Mouse (Mus musculus) embryonic fibroblast, embryonic 13.5 days (primary cell): ENCODE results near the gene Dvl2. TPM values are rescaled to one million over a fixed set of nuclear protein-coding genes. Genes with fewer than 3 reads are reported as not detected.

Source experiments
- H3K27ac ChIP-seq: 2 replicates; pipeline ENCODE4 v1.5.1; 2012; ENCODE audit warnings: low read length, control low read depth, inconsistent platforms; ENCODE audit not compliant: insufficient read depth
- H3K4me1 ChIP-seq: 2 replicates; pipeline ENCODE4 v1.6.1; 2011; ENCODE audit warnings: low read length; ENCODE audit not compliant: control insufficient read depth, insufficient read depth
- H3K4me3 ChIP-seq: 2 replicates; pipeline ENCODE4 v1.5.1; 2011; ENCODE audit warnings: mild to moderate bottlenecking, control low read depth, low read length; ENCODE audit not compliant: insufficient read depth
- CTCF ChIP-seq: IDR thresholded peaks from 2 replicates; pipeline ENCODE4 v1.5.1; 2011; ENCODE audit warnings: mild to moderate bottlenecking, control low read depth, low read length, moderate library complexity, borderline replicate concordance; ENCODE audit not compliant: insufficient read depth
- POLR2A ChIP-seq: IDR thresholded peaks from 2 replicates; pipeline ENCODE4 v1.6.1; 2011; ENCODE audit warnings: low read depth, mild to moderate bottlenecking, control low read depth, low read length, moderate library complexity
- polyA plus RNA-seq: library from polyadenylated mRNA; stranded (reverse); fragments of >200 nt; gene quantifications from 2 replicates; pipeline ENCODE4 v1.2.4, GENCODE M21; 2011; ENCODE audit warnings: low read depth; ENCODE audit not compliant: missing spikeins, insufficient read length

The Dvl2 gene
- polyA plus RNA-seq, 1 experiment, result 32.1 TPM

- no peak for TF ChIP-seq POLR2A
- no peak for TF ChIP-seq CTCF
- H3K27ac ChIP-seq, result no peak overlapping the region
- no peaks in the 10 kb centered on the region for H3K4me1 ChIP-seq
- no peak overlapping the region for H3K4me3 ChIP-seq
Measured at GRCm38 (mm10) chr11:70059930-70060329, 59.5 kb downstream of the Dvl2 start.

Other genes starting within 250 kb of the Dvl2 start
- 82.6 and 90.9 TPM in 2 replicates for gene Polr2a, start 242.0 kb upstream of the Dvl2 start, polyA plus RNA-seq
- gene Slc35g3, start 238.6 kb upstream of the Dvl2 start, polyA plus RNA-seq, result not detected in 2 replicates
- gene Zbtb4, start 234.7 kb upstream of the Dvl2 start, polyA plus RNA-seq, result 22.6 and 28.5 TPM in 2 replicates
- 4.6 and 7.2 TPM in 2 replicates for gene Chrnb1, start 204.7 kb upstream of the Dvl2 start, polyA plus RNA-seq
- 1.1 and 2.5 TPM in 2 replicates for gene Fgf11, start 198.7 kb upstream of the Dvl2 start, polyA plus RNA-seq
- gene Tmem102, start 195.0 kb upstream of the Dvl2 start, polyA plus RNA-seq, result not detected in 2 replicates
- gene Gm39566, start 185.3 kb upstream of the Dvl2 start, polyA plus RNA-seq, result not detected in 2 replicates
- gene Spem2, start 182.1 kb upstream of the Dvl2 start, polyA plus RNA-seq, result not detected in 2 replicates
- not detected in 2 replicates for gene Spem1, start 178.4 kb upstream of the Dvl2 start, polyA plus RNA-seq
- 33.8 and 42.0 TPM in 2 replicates for gene Nlgn2, start 162.8 kb upstream of the Dvl2 start, polyA plus RNA-seq
- 72.1 and 94.8 TPM in 2 replicates for gene Tmem256, start 162.1 kb upstream of the Dvl2 start, polyA plus RNA-seq
- gene Plscr3, start 154.2 kb upstream of the Dvl2 start, polyA plus RNA-seq, result 120 and 128 TPM in 2 replicates
- gene Tnk1, start 141.9 kb upstream of the Dvl2 start, polyA plus RNA-seq, result not detected in 2 replicates
- not detected in 2 replicates for gene Tmem95, start 122.6 kb upstream of the Dvl2 start, polyA plus RNA-seq
- 20.7 and 26.0 TPM in 2 replicates for gene Kctd11, start 119.2 kb upstream of the Dvl2 start, polyA plus RNA-seq
- gene Acap1, start 105.1 kb upstream of the Dvl2 start, polyA plus RNA-seq, result not detected in 2 replicates
- gene 2810408A11Rik, start 99.6 kb upstream of the Dvl2 start, polyA plus RNA-seq, result 3.5 and 4.9 TPM in 2 replicates
- 30.8 and 31.8 TPM in 2 replicates for gene Neurl4, start 99.5 kb upstream of the Dvl2 start, polyA plus RNA-seq
- gene Gps2, start 86.7 kb upstream of the Dvl2 start, polyA plus RNA-seq, result 24.1 and 27.8 TPM in 2 replicates
- gene Eif5a, start 78.6 kb upstream of the Dvl2 start, polyA plus RNA-seq, result 725 and 764 TPM in 2 replicates
- gene Ybx2, start 64.8 kb upstream of the Dvl2 start, polyA plus RNA-seq, result not detected in 2 replicates
- gene Slc2a4, start 52.4 kb upstream of the Dvl2 start, polyA plus RNA-seq, result 2.3 and 2.7 TPM in 2 replicates
- not detected in 2 replicates for gene Cldn7, start 35.8 kb upstream of the Dvl2 start, polyA plus RNA-seq
- gene Ctdnep1, start 19.4 kb upstream of the Dvl2 start, polyA plus RNA-seq, result 140 and 171 TPM in 2 replicates
- 68.8 and 86.1 TPM in 2 replicates for gene Elp5, start 18.1 kb upstream of the Dvl2 start, polyA plus RNA-seq
- 639 and 646 TPM in 2 replicates for gene Gabarap, start 9.5 kb upstream of the Dvl2 start, polyA plus RNA-seq
- gene Phf23, start 4.8 kb upstream of the Dvl2 start, polyA plus RNA-seq, result 78.6 and 89.1 TPM in 2 replicates
- 47.4 and 57.9 TPM in 2 replicates for gene Acadvl, start 14.8 kb downstream of the Dvl2 start, polyA plus RNA-seq
- 69.8 and 77.7 TPM in 2 replicates for gene Dlg4, start 16.3 kb downstream of the Dvl2 start, polyA plus RNA-seq
- 0.52 and 0.60 TPM in 2 replicates for gene Asgr1, start 53.5 kb downstream of the Dvl2 start, polyA plus RNA-seq
- not detected in 2 replicates for gene Asgr2, start 92.0 kb downstream of the Dvl2 start, polyA plus RNA-seq
- not detected in 2 replicates for gene Mgl2, start 129.7 kb downstream of the Dvl2 start, polyA plus RNA-seq
- not detected in 2 replicates for gene Clec10a, start 155.6 kb downstream of the Dvl2 start, polyA plus RNA-seq
- gene Slc16a11, start 212.2 kb downstream of the Dvl2 start, polyA plus RNA-seq, result 2.2 and 4.7 TPM in 2 replicates
- 2.7 and 9.3 TPM in 2 replicates for gene Slc16a13, start 220.5 kb downstream of the Dvl2 start, polyA plus RNA-seq
- 0.70 and 2.5 TPM in 2 replicates for gene Bcl6b, start 229.2 kb downstream of the Dvl2 start, polyA plus RNA-seq
- 43.2 and 55.3 TPM in 2 replicates for gene 0610010K14Rik, start 237.3 kb downstream of the Dvl2 start, polyA plus RNA-seq
- gene Gm21988, start 239.2 kb downstream of the Dvl2 start, polyA plus RNA-seq, result 2.3 and 4.5 TPM in 2 replicates
- 159 and 231 TPM in 2 replicates for gene Rnasek, start 239.2 kb downstream of the Dvl2 start, polyA plus RNA-seq